Mouse (Mus musculus) ES-E14 (cell line): ENCODE data around the gene Hyal2. TPM values are rescaled to one million over a fixed set of nuclear protein-coding genes. Genes with fewer than 3 reads are reported as not detected.

Experiments
- DNase-seq: peaks from one replicate; pipeline ENCODE4 v3.0.0-alpha.2; 2013; ENCODE audit warnings: low read depth, low spot score
- H3K27ac ChIP-seq: 2 replicates; pipeline ENCODE4 v1.5.1; 2012; ENCODE audit warnings: low read depth, mild to moderate bottlenecking, low read length, moderate library complexity, mixed read lengths; ENCODE audit not compliant: poor library complexity, insufficient read depth, severe bottlenecking
- H3K36me3 ChIP-seq: 2 replicates; pipeline ENCODE4 v1.6.1; 2012; ENCODE audit warnings: mild to moderate bottlenecking, low read length, moderate library complexity, mixed read lengths; ENCODE audit not compliant: control insufficient read depth, poor library complexity, insufficient read depth, severe bottlenecking
- H3K4me1 ChIP-seq, 2 experiments: fragments of 150-350 bp in 1 of 2; sonication (generic) in 1 of 2; 2 replicates each; pipeline ENCODE4 v1.6.1; 2012; ENCODE audit warnings: low read length in 2 of 2, mild to moderate bottlenecking in 1 of 2, mixed read lengths in 1 of 2; ENCODE audit not compliant: control insufficient read depth in 2 of 2, insufficient read depth in 2 of 2, poor library complexity in 1 of 2
- H3K4me3 ChIP-seq, 2 experiments: fragments of 150-350 bp in 1 of 2; sonication (generic) in 1 of 2; 2 replicates each; pipeline ENCODE4 v1.5.1; 2012; ENCODE audit warnings: low read length in 2 of 2, low read depth in 1 of 2, mild to moderate bottlenecking in 1 of 2, mixed read lengths in 1 of 2; ENCODE audit not compliant: insufficient read depth in 1 of 2, poor library complexity in 1 of 2, severe bottlenecking in 1 of 2
- H3K9ac ChIP-seq: 2 replicates; pipeline ENCODE4 v1.6.1; 2012; ENCODE audit warnings: low read depth, mild to moderate bottlenecking, low read length, mixed read lengths; ENCODE audit not compliant: poor library complexity, insufficient read depth, severe bottlenecking
- H3K9me3 ChIP-seq: fragments of 150-350 bp; sonication (generic); 2 replicates; pipeline ENCODE4 v1.6.1; 2012; ENCODE audit warnings: low read depth, mild to moderate bottlenecking, low read length; ENCODE audit not compliant: control insufficient read depth, insufficient read depth
- CHD2 ChIP-seq: IDR thresholded peaks from 2 replicates; pipeline ENCODE4 v1.6.1; 2014; ENCODE audit warnings: mild to moderate bottlenecking, low read depth, low read length, inconsistent platforms
- HCFC1 ChIP-seq: IDR thresholded peaks from 2 replicates; pipeline ENCODE4 v1.6.1; 2012; ENCODE audit warnings: low read length, inconsistent platforms, borderline replicate concordance; ENCODE audit not compliant: insufficient read depth
- MAFK ChIP-seq: IDR thresholded peaks from 2 replicates; pipeline ENCODE4 v1.6.1; 2014; ENCODE audit warnings: mild to moderate bottlenecking, low read depth, low read length, inconsistent platforms; ENCODE audit not compliant: insufficient read depth
- ZC3H11A ChIP-seq: IDR thresholded peaks from 2 replicates; pipeline ENCODE4 v1.6.1; 2012; ENCODE audit warnings: low read depth, mild to moderate bottlenecking, inconsistent platforms, low read length, borderline replicate concordance
- ZNF384 ChIP-seq: IDR thresholded peaks from 2 replicates; pipeline ENCODE4 v1.6.1; 2012; ENCODE audit warnings: low read depth, low read length, inconsistent platforms
- in situ Hi-C, 2 experiments: fragments of 600-800 bp; cut with MboI; formaldehyde crosslinking; loops; one replicate each; pipeline ENCODE4 v1.15.1; 2025; ENCODE audit warnings: low sequenced_read_pairs in 2 of 2, inconsistent platforms in 1 of 2; ENCODE audit not compliant: unreplicated experiment in 2 of 2
- total RNA-seq: library from RNA; depleted of rRNA; stranded (reverse); fragments of 300-350 nt; gene quantifications from 2 replicates; pipeline ENCODE4 v1.2.3, GENCODE M21; 2012

The Hyal2 gene
- total RNA-seq, 1 experiment: 68.1 TPM

- in situ Hi-C loops: no loop called here
- no peak for DNase-seq
- Histone ChIP-seq H3K9ac (peak overlapping the region; percentile 36; the same call in 1 of the 2 replicates), H3K36me3 (no peaks in the 10 kb centered on the region), H3K9me3 (no peaks in the 10 kb centered on the region), H3K4me1 (peaks cover 5 to 28% of the 10 kb centered on the region in 2 experiments), H3K4me3 (peak overlapping the region; percentile 24 to 44; a peak in 3 of 4 replicates), H3K27ac (no peak overlapping the region)
- no peak for TF ChIP-seq ZNF384
- TF ChIP-seq ZC3H11A: no peak
- TF ChIP-seq HCFC1: no peak
- no peak for TF ChIP-seq MAFK
- no peak for TF ChIP-seq CHD2
These were observed 45.4 kb upstream of the Hyal2 start for GRCm38 (mm10) chr9:107522400-107522711.

- DNase-seq: peak; percentile 77
- peaks cover 6 to 17% of the 10 kb centered on the region in 2 experiments for H3K4me1 ChIP-seq
- in situ Hi-C loops: no loop called here
- H3K4me3 ChIP-seq: peak overlapping the region; percentile 66 to 73
- no peak for TF ChIP-seq CHD2
- no peak for TF ChIP-seq MAFK
- TF ChIP-seq HCFC1: 0 out of 2 replicates have a peak, but pooled peaks have one; percentile 21
- TF ChIP-seq ZNF384: no peak
- TF ChIP-seq ZC3H11A: no peak
- H3K9me3 ChIP-seq: no peaks in the 10 kb centered on the region
- peak overlapping the region; percentile 21; the same call in 1 of the 2 replicates for H3K9ac ChIP-seq
- H3K27ac ChIP-seq: no peak overlapping the region
- H3K36me3 ChIP-seq: no peaks in the 10 kb centered on the region
These were observed 41.3 kb upstream of the Hyal2 start for GRCm38 (mm10) chr9:107526198-107527026.

- peaks cover 17% of the 10 kb centered on the region for H3K36me3 ChIP-seq
- TF ChIP-seq CHD2 (peak; percentile 55; the same call in 1 of the 2 replicates), MAFK (no peak), HCFC1 (peak; percentile 100), ZNF384 (no peak)
- peaks cover 4 to 8% of the 10 kb centered on the region in 2 experiments; a peak in 2 of 4 replicates for H3K4me1 ChIP-seq
- H3K9me3 ChIP-seq: no peaks in the 10 kb centered on the region
- in situ Hi-C loops: no loop called here
- H3K27ac ChIP-seq: no peak within 1 kb of the TSS
- peak; percentile 95 for DNase-seq
- peak within 1 kb of the TSS; percentile 83 to 89 for H3K4me3 ChIP-seq
- peak within 1 kb of the TSS; percentile 89 for H3K9ac ChIP-seq
These were observed 33.8 kb upstream of the Hyal2 start, which contains the start of gene Tmem115 for GRCm38 (mm10) chr9:107533791-107534407. Gene Tmem115, plus strand, starts transcription at chr9:107533945.

GRCm38 (mm10) chr9:107534408-107535202 is 33.1 kb upstream of the Hyal2 start:
- Histone ChIP-seq H3K9ac (peak overlapping the region; percentile 89), H3K4me3 (peak overlapping the region; percentile 83 to 89), H3K9me3 (no peaks in the 10 kb centered on the region), H3K27ac (no peak overlapping the region), H3K4me1 (peaks cover 4 to 8% of the 10 kb centered on the region in 2 experiments; a peak in 2 of 4 replicates), H3K36me3 (peaks cover 18% of the 10 kb centered on the region)
- in situ Hi-C loops: no loop called here
- TF ChIP-seq ZNF384 (no peak), MAFK (no peak), HCFC1 (no peak), CHD2 (no peak), ZC3H11A (no peak)
- no peak for DNase-seq
